Mouse (Mus musculus): ENCODE measurements around the gene Dhrs1. TPM values are rescaled to one million over a fixed set of nuclear protein-coding genes. Genes with fewer than 3 reads are reported as not detected.

Gene Dhrs1
- polyA plus RNA-seq, 1 experiment from 2014 or later = 72.8 TPM

DNA sequence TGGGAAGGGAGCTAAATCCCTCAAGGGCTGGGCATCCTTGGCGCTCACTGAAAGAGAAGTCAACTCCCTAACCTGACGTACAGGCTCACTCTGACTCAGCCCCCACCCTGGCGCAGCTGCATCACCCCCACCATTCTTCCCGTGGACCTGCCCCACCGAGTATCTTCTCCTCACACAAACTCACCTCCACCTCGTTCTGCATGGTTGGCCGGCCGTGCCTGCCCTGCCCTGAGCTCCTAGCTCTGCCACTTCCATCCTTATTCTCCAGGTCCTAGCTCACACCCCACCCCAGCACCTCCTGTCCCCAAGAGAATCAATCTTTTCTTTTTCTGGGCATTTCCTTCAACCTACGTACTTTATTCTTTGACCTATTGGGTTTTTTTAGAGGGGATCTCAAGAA, 44.4 kb downstream of the Dhrs1 start:
- no peak for DNase-seq (ENCODE audit: low spot score)
- H3K4me1 ChIP-seq (ENCODE audit: control insufficient read depth, insufficient read depth, low read length) = no peaks in the 10 kb centered on the region
- ATAC-seq (ENCODE audit: insufficient number of reproducible peaks, low FRiP score, low TSS enrichment, low read depth) = no peak
- no peak overlapping the region for H3K9ac ChIP-seq (ENCODE audit: low read length)
- no peak overlapping the region for H3K4me3 ChIP-seq (ENCODE audit: low read depth, low read length)
- H3K27ac ChIP-seq (replicated peaks; ENCODE audit: low read depth, low read length) = no peak overlapping the region
- H3K4me2 ChIP-seq (ENCODE audit: low read depth, severe bottlenecking) = no peak overlapping the region
- H3K36me3 ChIP-seq (ENCODE audit: control insufficient read depth, insufficient read depth, low read length) = no peaks in the 10 kb centered on the region
- no peaks in the 10 kb centered on the region for H3K9me3 ChIP-seq (ENCODE audit: control insufficient read depth, low read length)
- H3K27me3 ChIP-seq (ENCODE audit: control insufficient read depth, insufficient read depth, low read length) = no peaks in the 10 kb centered on the region
- WGBS = 69% methylated on average over 9 of the region's 9 CpGs

DNA sequence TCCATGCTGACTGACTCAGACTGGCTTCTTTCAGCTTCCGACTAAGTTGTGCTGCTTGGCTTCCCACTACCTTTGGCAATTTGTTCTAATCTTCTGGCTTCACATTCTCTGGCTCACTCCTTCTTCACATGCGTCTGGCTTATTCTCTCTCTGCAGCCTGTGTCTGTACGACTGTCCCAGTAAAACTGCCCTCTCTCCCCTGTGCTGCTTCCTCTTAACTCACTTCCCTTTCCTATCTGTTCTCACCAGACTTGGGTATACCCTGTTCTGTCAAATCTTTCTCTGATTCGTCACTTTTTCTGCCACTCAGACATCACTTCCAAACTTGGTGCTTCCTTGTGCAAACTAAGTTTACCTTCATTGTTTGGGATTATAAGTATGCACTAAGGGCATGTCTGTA, 48.3 kb downstream of the Dhrs1 start:
- DNase-seq (ENCODE audit: low spot score) (no peak), ATAC-seq (ENCODE audit: insufficient number of reproducible peaks, low FRiP score, low TSS enrichment, low read depth) (no peak)
- WGBS = 83% methylated on average over 4 of the region's 4 CpGs
- no peak overlapping the region for H3K27ac ChIP-seq (replicated peaks; ENCODE audit: low read depth, low read length)
- H3K9ac ChIP-seq (ENCODE audit: low read length) = no peak overlapping the region
- no peak overlapping the region for H3K4me2 ChIP-seq (ENCODE audit: low read depth, severe bottlenecking)
- no peak overlapping the region for H3K4me3 ChIP-seq (ENCODE audit: low read depth, low read length)
- H3K4me1 ChIP-seq (ENCODE audit: control insufficient read depth, insufficient read depth, low read length) = no peaks in the 10 kb centered on the region
- no peaks in the 10 kb centered on the region for H3K9me3 ChIP-seq (ENCODE audit: control insufficient read depth, low read length)
- no peaks in the 10 kb centered on the region for H3K36me3 ChIP-seq (ENCODE audit: control insufficient read depth, insufficient read depth, low read length)
- no peaks in the 10 kb centered on the region for H3K27me3 ChIP-seq (ENCODE audit: control insufficient read depth, insufficient read depth, low read length)

DNA sequence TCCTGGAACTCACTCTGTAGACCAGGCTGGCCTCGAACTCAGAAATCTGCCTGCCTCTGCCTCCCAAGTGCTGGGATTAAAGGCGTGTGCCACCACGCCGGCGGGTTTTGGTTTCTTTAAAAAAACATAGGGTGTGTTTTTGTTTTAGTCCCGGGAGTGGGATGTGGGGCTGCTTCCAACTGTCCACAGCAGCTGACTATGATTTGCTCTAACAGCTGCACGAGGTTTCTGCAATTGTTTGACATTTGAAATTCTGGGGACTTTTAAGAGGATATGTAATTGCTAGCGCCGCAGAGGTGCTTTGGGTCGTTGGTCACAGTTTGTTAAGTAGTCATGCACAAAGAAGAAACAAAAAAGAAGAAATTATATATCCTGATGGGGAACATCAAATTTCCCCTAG, 56.1 kb downstream of the Dhrs1 start:
- no peak overlapping the region for H3K4me2 ChIP-seq (ENCODE audit: low read depth, severe bottlenecking)
- DNase-seq (ENCODE audit: low spot score) = no peak
- no peak overlapping the region for H3K27ac ChIP-seq (replicated peaks; ENCODE audit: low read depth, low read length)
- no peaks in the 10 kb centered on the region for H3K36me3 ChIP-seq (ENCODE audit: control insufficient read depth, insufficient read depth, low read length)
- H3K4me1 ChIP-seq (ENCODE audit: control insufficient read depth, insufficient read depth, low read length) = no peaks in the 10 kb centered on the region
- H3K4me3 ChIP-seq (ENCODE audit: low read depth, low read length) = no peak overlapping the region
- no peaks in the 10 kb centered on the region for H3K9me3 ChIP-seq (ENCODE audit: control insufficient read depth, low read length)
- no peak for ATAC-seq (ENCODE audit: insufficient number of reproducible peaks, low FRiP score, low TSS enrichment, low read depth)
- 78% methylated on average over 10 of the region's 10 CpGs for WGBS
- no peak overlapping the region for H3K9ac ChIP-seq (ENCODE audit: low read length)
- H3K27me3 ChIP-seq (ENCODE audit: control insufficient read depth, insufficient read depth, low read length) = no peaks in the 10 kb centered on the region

Other genes starting within 250 kb of the Dhrs1 start
- gene Cpne6, start 235.2 kb downstream of the Dhrs1 start, polyA plus RNA-seq (2014; fragmentation: Nextera tagmentation; extraction: Ambion mirVana) = not detected in 2 replicates
- gene Nrl, start 220.7 kb downstream of the Dhrs1 start, polyA plus RNA-seq (2014; fragmentation: Nextera tagmentation; extraction: Ambion mirVana) = not detected in 2 replicates
- gene Pck2, start 205.4 kb downstream of the Dhrs1 start, polyA plus RNA-seq (2014; fragmentation: Nextera tagmentation; extraction: Ambion mirVana) = 20.4 and 21.6 TPM in 2 replicates
- gene Dcaf11, start 185.7 kb downstream of the Dhrs1 start, polyA plus RNA-seq (2014; fragmentation: Nextera tagmentation; extraction: Ambion mirVana) = 67.7 and 68.0 TPM in 2 replicates
- 0.48 and 0.79 TPM in 2 replicates for gene A730061H03Rik, start 185.3 kb downstream of the Dhrs1 start, polyA plus RNA-seq (2014; fragmentation: Nextera tagmentation; extraction: Ambion mirVana)
- gene Fitm1, start 170.1 kb downstream of the Dhrs1 start, polyA plus RNA-seq (2014; fragmentation: Nextera tagmentation; extraction: Ambion mirVana) = 5.0 and 6.5 TPM in 2 replicates
- 138 and 152 TPM in 2 replicates for gene Psme1, start 167.6 kb downstream of the Dhrs1 start, polyA plus RNA-seq (2014; fragmentation: Nextera tagmentation; extraction: Ambion mirVana)
- gene Emc9, start 160.4 kb downstream of the Dhrs1 start, polyA plus RNA-seq (2014; fragmentation: Nextera tagmentation; extraction: Ambion mirVana) = 4.2 and 4.6 TPM in 2 replicates
- 195 and 225 TPM in 2 replicates for gene Psme2, start 154.6 kb downstream of the Dhrs1 start, polyA plus RNA-seq (2014; fragmentation: Nextera tagmentation; extraction: Ambion mirVana)
- gene Rnf31, start 154.0 kb downstream of the Dhrs1 start, polyA plus RNA-seq (2014; fragmentation: Nextera tagmentation; extraction: Ambion mirVana) = 10.3 and 13.9 TPM in 2 replicates
- 5.9 and 6.7 TPM in 2 replicates for gene Irf9, start 142.1 kb downstream of the Dhrs1 start, polyA plus RNA-seq (2014; fragmentation: Nextera tagmentation; extraction: Ambion mirVana)
- 7.7 TPM in 2 replicates for gene Rec8, start 127.7 kb downstream of the Dhrs1 start, polyA plus RNA-seq (2014; fragmentation: Nextera tagmentation; extraction: Ambion mirVana)
- 91.5 and 100 TPM in 2 replicates for gene Ipo4, start 109.7 kb downstream of the Dhrs1 start, polyA plus RNA-seq (2014; fragmentation: Nextera tagmentation; extraction: Ambion mirVana)
- gene Gm49378, start 107.8 kb downstream of the Dhrs1 start, polyA plus RNA-seq (2014; fragmentation: Nextera tagmentation; extraction: Ambion mirVana) = 2.2 and 2.9 TPM in 2 replicates
- 83.2 and 83.3 TPM in 2 replicates for gene Tm9sf1, start 101.9 kb downstream of the Dhrs1 start, polyA plus RNA-seq (2014; fragmentation: Nextera tagmentation; extraction: Ambion mirVana)
- 0.77 and 0.91 TPM in 2 replicates for gene Tssk4, start 95.5 kb downstream of the Dhrs1 start, polyA plus RNA-seq (2014; fragmentation: Nextera tagmentation; extraction: Ambion mirVana)
- 60.7 and 64.0 TPM in 2 replicates for gene Mdp1, start 85.2 kb downstream of the Dhrs1 start, polyA plus RNA-seq (2014; fragmentation: Nextera tagmentation; extraction: Ambion mirVana)
- gene Gmpr2, start 73.7 kb downstream of the Dhrs1 start, polyA plus RNA-seq (2014; fragmentation: Nextera tagmentation; extraction: Ambion mirVana) = 55.4 and 60.9 TPM in 2 replicates
- 619 and 660 TPM in 2 replicates for gene Nedd8, start 73.6 kb downstream of the Dhrs1 start, polyA plus RNA-seq (2014; fragmentation: Nextera tagmentation; extraction: Ambion mirVana)
- 68.1 and 68.5 TPM in 2 replicates for gene Tinf2, start 63.9 kb downstream of the Dhrs1 start, polyA plus RNA-seq (2014; fragmentation: Nextera tagmentation; extraction: Ambion mirVana)
- 2.1 TPM in 2 replicates for gene Tgm1, start 31.8 kb downstream of the Dhrs1 start, polyA plus RNA-seq (2014; fragmentation: Nextera tagmentation; extraction: Ambion mirVana)
- gene Rabggta, start 23.4 kb downstream of the Dhrs1 start, polyA plus RNA-seq (2014; fragmentation: Nextera tagmentation; extraction: Ambion mirVana) = 20.0 and 20.2 TPM in 2 replicates
- gene Nop9, start within 50 bp of the Dhrs1 start, polyA plus RNA-seq (2014; fragmentation: Nextera tagmentation; extraction: Ambion mirVana) = 55.5 and 56.7 TPM in 2 replicates
- gene Cideb, start 12.8 kb upstream of the Dhrs1 start, polyA plus RNA-seq (2014; fragmentation: Nextera tagmentation; extraction: Ambion mirVana) = 0.37 TPM in 1 of 2 replicates, not detected in the other
- 0.39 and 0.68 TPM in 2 replicates for gene Ltb4r2, start 15.7 kb upstream of the Dhrs1 start, polyA plus RNA-seq (2014; fragmentation: Nextera tagmentation; extraction: Ambion mirVana)
- 0.17 TPM in 1 of 2 replicates, not detected in the other for gene Ltb4r1, start 20.3 kb upstream of the Dhrs1 start, polyA plus RNA-seq (2014; fragmentation: Nextera tagmentation; extraction: Ambion mirVana)
- 13.2 and 15.0 TPM in 2 replicates for gene Adcy4, start 38.4 kb upstream of the Dhrs1 start, polyA plus RNA-seq (2014; fragmentation: Nextera tagmentation; extraction: Ambion mirVana)
- gene Ripk3, start 43.2 kb upstream of the Dhrs1 start, polyA plus RNA-seq (2014; fragmentation: Nextera tagmentation; extraction: Ambion mirVana) = 26.3 and 30.8 TPM in 2 replicates
- 105 and 106 TPM in 2 replicates for gene Nfatc4, start 77.5 kb upstream of the Dhrs1 start, polyA plus RNA-seq (2014; fragmentation: Nextera tagmentation; extraction: Ambion mirVana)
- 21.6 and 24.7 TPM in 2 replicates for gene Nynrin, start 108.3 kb upstream of the Dhrs1 start, polyA plus RNA-seq (2014; fragmentation: Nextera tagmentation; extraction: Ambion mirVana)
- gene Cbln3, start 138.7 kb upstream of the Dhrs1 start, polyA plus RNA-seq (2014; fragmentation: Nextera tagmentation; extraction: Ambion mirVana) = 0.11 and 0.27 TPM in 2 replicates
- 17.4 and 18.4 TPM in 2 replicates for gene Khnyn, start 139.3 kb upstream of the Dhrs1 start, polyA plus RNA-seq (2014; fragmentation: Nextera tagmentation; extraction: Ambion mirVana)
- 67.2 and 70.2 TPM in 2 replicates for gene Sdr39u1, start 154.6 kb upstream of the Dhrs1 start, polyA plus RNA-seq (2014; fragmentation: Nextera tagmentation; extraction: Ambion mirVana)
- gene Cma1, start 199.0 kb upstream of the Dhrs1 start, polyA plus RNA-seq (2014; fragmentation: Nextera tagmentation; extraction: Ambion mirVana) = not detected in 2 replicates
- not detected in 2 replicates for gene Cma2, start 205.3 kb upstream of the Dhrs1 start, polyA plus RNA-seq (2014; fragmentation: Nextera tagmentation; extraction: Ambion mirVana)

Measured in limb, embryonic 11.5 days (tissue).